Mouse (Mus musculus): ENCODE measurements around the gene Myo18a. TPM values are rescaled to one million over a fixed set of nuclear protein-coding genes. Genes with fewer than 3 reads are reported as not detected.

Myo18a gene
- polyA plus RNA-seq, 1 experiment from 2014 or later = 32.4 TPM

DNA sequence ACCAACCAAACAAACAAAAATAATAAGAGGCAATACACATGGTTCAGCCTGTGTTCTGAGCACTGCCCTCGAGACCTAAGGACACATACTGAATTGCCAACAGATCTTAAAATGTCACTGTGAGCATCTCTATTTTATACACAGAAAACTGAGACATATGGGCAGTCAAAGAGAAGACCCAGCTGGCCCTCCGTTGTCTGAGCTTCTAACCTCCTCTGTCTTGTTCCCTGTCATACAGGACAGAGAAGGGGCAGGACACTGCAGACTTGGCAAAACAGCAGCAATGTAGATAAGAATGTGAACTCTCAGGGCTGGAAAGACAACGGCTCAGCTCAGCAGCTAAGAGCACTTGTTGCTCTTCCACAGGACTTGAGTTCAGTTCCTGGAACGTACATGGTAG is 145.4 kb downstream of the Myo18a start:
- 72% methylated on average over 4 of the region's 4 CpGs for WGBS
- Histone ChIP-seq H3K4me1 (ENCODE audit: insufficient read depth, low read length) (peaks cover 6% of the 10 kb centered on the region; the same call in 1 of the 2 replicates), H3K27ac (ENCODE audit: low read length) (no peak overlapping the region), H3K27me3 (ENCODE audit: insufficient read depth, low read length) (peaks cover 17% of the 10 kb centered on the region), H3K4me3 (ENCODE audit: low read length) (no peak overlapping the region), H3K9ac (replicated peaks; ENCODE audit: low read length) (no peak overlapping the region), H3K4me2 (replicated peaks; ENCODE audit: low read depth, low read length) (no peak overlapping the region), H3K36me3 (ENCODE audit: insufficient read depth, low read length) (no peaks in the 10 kb centered on the region), H3K9me3 (ENCODE audit: low read length) (no peaks in the 10 kb centered on the region)
- ATAC-seq (ENCODE audit: low FRiP score, low TSS enrichment) = no peak

DNA sequence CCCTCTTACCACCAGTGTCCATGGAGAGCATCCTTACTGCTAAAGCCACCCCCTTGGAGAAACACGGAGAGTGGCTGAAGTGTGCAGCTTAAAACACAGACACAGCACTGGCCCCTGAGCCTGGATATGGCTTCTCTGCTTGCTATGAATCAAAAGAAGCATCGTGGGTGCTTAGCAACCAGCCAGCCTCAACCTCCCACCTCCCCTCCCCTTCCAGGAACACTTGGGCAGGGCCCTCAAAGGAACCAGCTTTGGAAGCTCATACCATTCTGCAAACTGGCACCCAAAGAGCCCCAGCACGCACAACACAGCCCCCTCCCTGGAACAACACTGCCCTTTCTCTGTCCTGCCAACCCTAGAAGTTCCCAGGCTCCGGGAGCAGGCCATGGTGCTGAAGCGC is 146.3 kb downstream of the Myo18a start:
- H3K4me2 ChIP-seq (replicated peaks; ENCODE audit: low read depth, low read length) = no peak overlapping the region

GRCm38 (mm10) chr11:77909776-77910175 is 146.7 kb downstream of the Myo18a start:
- H3K36me3 ChIP-seq (ENCODE audit: insufficient read depth, low read length) = no peaks in the 10 kb centered on the region
- no peaks in the 10 kb centered on the region for H3K9me3 ChIP-seq (ENCODE audit: low read length)
- H3K9ac ChIP-seq (replicated peaks; ENCODE audit: low read length) = no peak overlapping the region
- H3K4me1 ChIP-seq (ENCODE audit: insufficient read depth, low read length) = peaks cover 8% of the 10 kb centered on the region
- no peak overlapping the region for H3K4me2 ChIP-seq (replicated peaks; ENCODE audit: low read depth, low read length)
- peaks cover 30% of the 10 kb centered on the region for H3K27me3 ChIP-seq (ENCODE audit: insufficient read depth, low read length)
- 28% methylated on average over 6 of the region's 6 CpGs for WGBS
- no peak overlapping the region for H3K27ac ChIP-seq (ENCODE audit: low read length)
- no peak for ATAC-seq (ENCODE audit: low FRiP score, low TSS enrichment)
- H3K4me3 ChIP-seq (ENCODE audit: low read length) = no peak overlapping the region

More for the DNA sequence above, 146.3 kb downstream of the Myo18a start:
- no peak overlapping the region for H3K9ac ChIP-seq (replicated peaks; ENCODE audit: low read length)
- H3K4me1 ChIP-seq (ENCODE audit: insufficient read depth, low read length) = peaks cover 6% of the 10 kb centered on the region; the same call in 1 of the 2 replicates
- ATAC-seq (ENCODE audit: low FRiP score, low TSS enrichment) = no peak
- H3K9me3 ChIP-seq (ENCODE audit: low read length) = no peaks in the 10 kb centered on the region
- peaks cover 26% of the 10 kb centered on the region for H3K27me3 ChIP-seq (ENCODE audit: insufficient read depth, low read length)
- WGBS = 25% methylated on average over 5 of the region's 5 CpGs
- no peak overlapping the region for H3K27ac ChIP-seq (ENCODE audit: low read length)
- no peak overlapping the region for H3K4me3 ChIP-seq (ENCODE audit: low read length)
- H3K36me3 ChIP-seq (ENCODE audit: insufficient read depth, low read length) = no peaks in the 10 kb centered on the region

GRCm38 (mm10) chr11:77913505-77913904 is 150.5 kb downstream of the Myo18a start:
- Histone ChIP-seq H3K4me3 (ENCODE audit: low read length) (no peak overlapping the region), H3K4me2 (replicated peaks; ENCODE audit: low read depth, low read length) (no peak overlapping the region), H3K36me3 (ENCODE audit: insufficient read depth, low read length) (no peaks in the 10 kb centered on the region), H3K27me3 (ENCODE audit: insufficient read depth, low read length) (peaks cover 52% of the 10 kb centered on the region), H3K9me3 (ENCODE audit: low read length) (no peaks in the 10 kb centered on the region), H3K9ac (replicated peaks; ENCODE audit: low read length) (no peak overlapping the region), H3K4me1 (ENCODE audit: insufficient read depth, low read length) (peaks cover 3% of the 10 kb centered on the region; the same call in 1 of the 2 replicates), H3K27ac (ENCODE audit: low read length) (no peak overlapping the region)
- ATAC-seq (ENCODE audit: low FRiP score, low TSS enrichment) = no peak
- 30% methylated on average over 6 of the region's 6 CpGs for WGBS

DNA sequence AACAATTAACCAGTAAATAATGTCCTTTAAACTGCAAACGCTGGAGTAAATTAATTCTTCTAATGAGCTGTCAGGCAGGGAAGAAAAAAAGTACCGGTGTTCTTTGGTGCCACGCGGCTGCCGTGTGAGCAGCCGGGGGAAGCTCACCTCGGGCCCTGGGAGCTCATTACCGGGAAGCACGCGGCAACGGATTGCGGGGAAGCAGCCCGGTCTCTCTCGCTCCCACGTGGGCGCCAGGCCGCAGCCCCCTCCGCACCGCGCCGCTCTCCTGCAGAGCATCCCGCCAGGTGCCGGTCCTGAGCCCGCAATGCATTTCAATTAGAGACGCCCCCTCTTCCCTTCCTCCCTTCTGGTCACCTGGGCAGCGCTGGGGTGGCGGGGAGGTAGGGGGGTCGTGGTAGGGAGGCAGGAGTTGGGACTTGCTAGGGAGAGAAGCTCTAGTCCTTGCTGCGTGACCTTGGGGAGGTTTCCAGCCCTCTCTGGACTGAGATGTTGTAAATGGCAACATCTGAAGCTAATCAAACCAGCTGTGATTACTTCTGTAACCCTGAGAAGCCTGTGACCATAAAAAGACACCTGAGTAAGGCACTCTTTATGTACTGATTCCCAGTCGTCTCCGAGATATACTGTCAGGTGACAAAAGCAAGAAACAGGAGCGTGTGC is 151.7 kb downstream of the Myo18a start:
- no peaks in the 10 kb centered on the region for H3K9me3 ChIP-seq (ENCODE audit: low read length)
- H3K4me3 ChIP-seq (ENCODE audit: low read length) = no peak overlapping the region
- ATAC-seq (ENCODE audit: low FRiP score, low TSS enrichment) = no peak
- WGBS = 3% methylated on average over 30 of the region's 32 CpGs
- no peak overlapping the region for H3K27ac ChIP-seq (ENCODE audit: low read length)
- peaks cover 3% of the 10 kb centered on the region; the same call in 1 of the 2 replicates for H3K4me1 ChIP-seq (ENCODE audit: insufficient read depth, low read length)
- H3K27me3 ChIP-seq (ENCODE audit: insufficient read depth, low read length) = peaks cover 49% of the 10 kb centered on the region
- no peaks in the 10 kb centered on the region for H3K36me3 ChIP-seq (ENCODE audit: insufficient read depth, low read length)
- no peak overlapping the region for H3K9ac ChIP-seq (replicated peaks; ENCODE audit: low read length)
- H3K4me2 ChIP-seq (replicated peaks; ENCODE audit: low read depth, low read length) = no peak overlapping the region

Other genes with a start within 250 kb of the Myo18a start
- 2.0 and 2.2 TPM in 2 replicates for gene Abhd15, start 248.1 kb upstream of the Myo18a start, polyA plus RNA-seq (2015; fragmentation: Nextera tagmentation; extraction: Ambion mirVana)
- 34.1 and 36.1 TPM in 2 replicates for gene Trp53i13, start 247.3 kb upstream of the Myo18a start, polyA plus RNA-seq (2015; fragmentation: Nextera tagmentation; extraction: Ambion mirVana)
- gene Gm10392, start 244.0 kb upstream of the Myo18a start, polyA plus RNA-seq (2015; fragmentation: Nextera tagmentation; extraction: Ambion mirVana) = not detected in 2 replicates
- gene Taok1, start 155.4 kb upstream of the Myo18a start, polyA plus RNA-seq (2015; fragmentation: Nextera tagmentation; extraction: Ambion mirVana) = 12.8 and 16.0 TPM in 2 replicates
- gene Nufip2, start 77.1 kb upstream of the Myo18a start, polyA plus RNA-seq (2015; fragmentation: Nextera tagmentation; extraction: Ambion mirVana) = 3.4 and 3.6 TPM in 2 replicates
- gene Cryba1, start 38.0 kb upstream of the Myo18a start, polyA plus RNA-seq (2015; fragmentation: Nextera tagmentation; extraction: Ambion mirVana) = not detected in 2 replicates
- 1.5 and 1.6 TPM in 2 replicates for gene Gm10277, start 24.5 kb downstream of the Myo18a start, polyA plus RNA-seq (2015; fragmentation: Nextera tagmentation; extraction: Ambion mirVana)
- 14.7 and 16.0 TPM in 2 replicates for gene Pipox, start 130.8 kb downstream of the Myo18a start, polyA plus RNA-seq (2015; fragmentation: Nextera tagmentation; extraction: Ambion mirVana)
- gene Sez6, start 167.6 kb downstream of the Myo18a start, polyA plus RNA-seq (2015; fragmentation: Nextera tagmentation; extraction: Ambion mirVana) = 0.19 and 0.27 TPM in 2 replicates
- gene Phf12, start 219.5 kb downstream of the Myo18a start, polyA plus RNA-seq (2015; fragmentation: Nextera tagmentation; extraction: Ambion mirVana) = 15.9 and 16.0 TPM in 2 replicates

Data from kidney, embryonic 16.5 days (tissue).